Mouse (Mus musculus): ENCODE measurements around the gene Tbc1d9b. TPM values are rescaled to one million over a fixed set of nuclear protein-coding genes. Genes with fewer than 3 reads are reported as not detected.

Tbc1d9b gene
- polyA plus RNA-seq, 1 experiment, result 58.7 TPM

- TF ChIP-seq CTCF (IDR thresholded peaks at IDR 0.05; ENCODE audit: borderline replicate concordance, control insufficient read depth, extremely low read depth, insufficient read depth, low read length, poor library complexity) (no peak), POLR2A (IDR thresholded peaks at IDR 0.05; ENCODE audit: control insufficient read depth, extremely low read depth, insufficient read depth, low read length, poor library complexity) (no peak)
- Histone ChIP-seq H3K4me3 (ENCODE audit: control insufficient read depth, insufficient read depth, low read length) (no peak overlapping the region), H3K36me3 (ENCODE audit: control insufficient read depth, insufficient read depth, low read length) (peaks cover 67% of the 10 kb centered on the region), H3K27me3 (ENCODE audit: control insufficient read depth, insufficient read depth, low read length) (no peaks in the 10 kb centered on the region), H3K27ac (ENCODE audit: control insufficient read depth, insufficient read depth, low read length) (no peak overlapping the region), H3K4me1 (replicated peaks; ENCODE audit: control insufficient read depth, insufficient read depth, low read length) (no peaks in the 10 kb centered on the region)
- no peak for DNase-seq
- WGBS, result 97% methylated on average over 11 of the region's 11 CpGs
Measured at GRCm38 (mm10) chr11:50147958-50148476, 16.8 kb downstream of the Tbc1d9b start.

GRCm38 (mm10) chr11:50149200-50149599 lies 18.0 kb downstream of the Tbc1d9b start:
- Histone ChIP-seq H3K27ac (ENCODE audit: control insufficient read depth, insufficient read depth, low read length) (no peak overlapping the region), H3K4me3 (ENCODE audit: control insufficient read depth, insufficient read depth, low read length) (no peak overlapping the region), H3K4me1 (replicated peaks; ENCODE audit: control insufficient read depth, insufficient read depth, low read length) (no peaks in the 10 kb centered on the region), H3K36me3 (ENCODE audit: control insufficient read depth, insufficient read depth, low read length) (peaks cover 77% of the 10 kb centered on the region), H3K27me3 (ENCODE audit: control insufficient read depth, insufficient read depth, low read length) (no peaks in the 10 kb centered on the region)
- TF ChIP-seq CTCF (IDR thresholded peaks at IDR 0.05; ENCODE audit: borderline replicate concordance, control insufficient read depth, extremely low read depth, insufficient read depth, low read length, poor library complexity) (no peak), POLR2A (IDR thresholded peaks at IDR 0.05; ENCODE audit: control insufficient read depth, extremely low read depth, insufficient read depth, low read length, poor library complexity) (no peak)
- WGBS, result 96% methylated on average over 7 of the region's 7 CpGs
- no peak for DNase-seq

- H3K27ac ChIP-seq (ENCODE audit: control insufficient read depth, insufficient read depth, low read length), result no peak overlapping the region
- H3K36me3 ChIP-seq (ENCODE audit: control insufficient read depth, insufficient read depth, low read length), result peaks cover 80% of the 10 kb centered on the region
Measured at GRCm38 (mm10) chr11:50149603-50150150, 18.5 kb downstream of the Tbc1d9b start.

GRCm38 (mm10) chr11:50151374-50151773 lies 20.2 kb downstream of the Tbc1d9b start:
- H3K36me3 ChIP-seq (ENCODE audit: control insufficient read depth, insufficient read depth, low read length), result peaks cover 75% of the 10 kb centered on the region
- WGBS, result 92% methylated on average over 3 of the region's 3 CpGs
- DNase-seq, result no peak

More at GRCm38 (mm10) chr11:50149603-50150150, 18.5 kb downstream of the Tbc1d9b start:
- Histone ChIP-seq H3K4me1 (replicated peaks; ENCODE audit: control insufficient read depth, insufficient read depth, low read length) (no peaks in the 10 kb centered on the region), H3K4me3 (ENCODE audit: control insufficient read depth, insufficient read depth, low read length) (no peak overlapping the region), H3K27me3 (ENCODE audit: control insufficient read depth, insufficient read depth, low read length) (no peaks in the 10 kb centered on the region)
- no peak for DNase-seq
- TF ChIP-seq CTCF (IDR thresholded peaks at IDR 0.05; ENCODE audit: borderline replicate concordance, control insufficient read depth, extremely low read depth, insufficient read depth, low read length, poor library complexity), result no peak
- no peak for TF ChIP-seq POLR2A (IDR thresholded peaks at IDR 0.05; ENCODE audit: control insufficient read depth, extremely low read depth, insufficient read depth, low read length, poor library complexity)
- 94% methylated on average over 9 of the region's 9 CpGs for WGBS

GRCm38 (mm10) chr11:50154166-50154565 lies 23.0 kb downstream of the Tbc1d9b start:
- 94% methylated on average over 9 of the region's 9 CpGs for WGBS
- Histone ChIP-seq H3K4me3 (ENCODE audit: control insufficient read depth, insufficient read depth, low read length) (no peak overlapping the region), H3K27me3 (ENCODE audit: control insufficient read depth, insufficient read depth, low read length) (no peaks in the 10 kb centered on the region), H3K4me1 (replicated peaks; ENCODE audit: control insufficient read depth, insufficient read depth, low read length) (no peaks in the 10 kb centered on the region), H3K36me3 (ENCODE audit: control insufficient read depth, insufficient read depth, low read length) (peaks cover 83% of the 10 kb centered on the region), H3K27ac (ENCODE audit: control insufficient read depth, insufficient read depth, low read length) (no peak overlapping the region)
- TF ChIP-seq POLR2A (IDR thresholded peaks at IDR 0.05; ENCODE audit: control insufficient read depth, extremely low read depth, insufficient read depth, low read length, poor library complexity) (no peak), CTCF (IDR thresholded peaks at IDR 0.05; ENCODE audit: borderline replicate concordance, control insufficient read depth, extremely low read depth, insufficient read depth, low read length, poor library complexity) (no peak)
- no peak for DNase-seq

More at GRCm38 (mm10) chr11:50151374-50151773, 20.2 kb downstream of the Tbc1d9b start:
- no peaks in the 10 kb centered on the region for H3K27me3 ChIP-seq (ENCODE audit: control insufficient read depth, insufficient read depth, low read length)
- no peak overlapping the region for H3K27ac ChIP-seq (ENCODE audit: control insufficient read depth, insufficient read depth, low read length)
- TF ChIP-seq POLR2A (IDR thresholded peaks at IDR 0.05; ENCODE audit: control insufficient read depth, extremely low read depth, insufficient read depth, low read length, poor library complexity), result no peak
- no peak for TF ChIP-seq CTCF (IDR thresholded peaks at IDR 0.05; ENCODE audit: borderline replicate concordance, control insufficient read depth, extremely low read depth, insufficient read depth, low read length, poor library complexity)
- no peaks in the 10 kb centered on the region for H3K4me1 ChIP-seq (replicated peaks; ENCODE audit: control insufficient read depth, insufficient read depth, low read length)
- H3K4me3 ChIP-seq (ENCODE audit: control insufficient read depth, insufficient read depth, low read length), result no peak overlapping the region

GRCm38 (mm10) chr11:50154777-50155520 lies 23.8 kb downstream of the Tbc1d9b start:
- H3K27ac ChIP-seq (ENCODE audit: control insufficient read depth, insufficient read depth, low read length), result no peak overlapping the region
- no peaks in the 10 kb centered on the region for H3K4me1 ChIP-seq (replicated peaks; ENCODE audit: control insufficient read depth, insufficient read depth, low read length)
- peaks cover 84% of the 10 kb centered on the region for H3K36me3 ChIP-seq (ENCODE audit: control insufficient read depth, insufficient read depth, low read length)
- TF ChIP-seq CTCF (IDR thresholded peaks at IDR 0.05; ENCODE audit: borderline replicate concordance, control insufficient read depth, extremely low read depth, insufficient read depth, low read length, poor library complexity) (no peak), POLR2A (IDR thresholded peaks at IDR 0.05; ENCODE audit: control insufficient read depth, extremely low read depth, insufficient read depth, low read length, poor library complexity) (no peak)
- 95% methylated on average over 12 of the region's 12 CpGs for WGBS
- no peaks in the 10 kb centered on the region for H3K27me3 ChIP-seq (ENCODE audit: control insufficient read depth, insufficient read depth, low read length)
- H3K4me3 ChIP-seq (ENCODE audit: control insufficient read depth, insufficient read depth, low read length), result no peak overlapping the region
- DNase-seq, result no peak
